Mouse (Mus musculus) heart, embryonic 14.5 days (tissue): ENCODE data around the gene Surf4. TPM values are rescaled to one million over a fixed set of nuclear protein-coding genes. Genes with fewer than 3 reads are reported as not detected.

Experiments used
- ATAC-seq: fragments of 200-750 bp; cut with Nextera tagmentation; 2 replicates; pipeline ENCODE4 v1.8.0; 2017; ENCODE audit warnings: low read depth, moderate TSS enrichment; ENCODE audit not compliant: insufficient number of reproducible peaks, insufficient read depth, low FRiP score
- H3K27ac ChIP-seq, 2 experiments: fragments of 200-500 bp in 1 of 2; fragments of 300-500 bp in 1 of 2; sonication (generic) in 1 of 2; replicated peaks in 1 of 2; 2 replicates each; pipeline ENCODE4 v1.5.1; 2012 to 2014; ENCODE audit warnings: low read depth in 2 of 2, low read length in 2 of 2, control low read depth in 1 of 2, mild to moderate bottlenecking in 1 of 2, mixed read lengths in 1 of 2; ENCODE audit not compliant: control insufficient read depth in 1 of 2, insufficient read depth in 1 of 2
- H3K27me3 ChIP-seq: fragments of 300-500 bp; sonication (generic); 2 replicates; pipeline ENCODE4 v1.6.1; 2014; ENCODE audit warnings: mild to moderate bottlenecking, low read length, control low read depth; ENCODE audit not compliant: control insufficient read depth, insufficient read depth
- H3K36me3 ChIP-seq: fragments of 300-500 bp; sonication (generic); 2 replicates; pipeline ENCODE4 v1.6.1; 2014; ENCODE audit warnings: mild to moderate bottlenecking, control low read depth, low read length, mixed read lengths; ENCODE audit not compliant: control insufficient read depth, insufficient read depth
- H3K4me1 ChIP-seq, 2 experiments: fragments of 200-500 bp in 1 of 2; fragments of 300-500 bp in 1 of 2; sonication (generic) in 1 of 2; 2 replicates each; pipeline ENCODE4 v1.6.1; 2012 to 2014; ENCODE audit warnings: low read length in 2 of 2, control low read depth in 1 of 2, mixed read lengths in 1 of 2; ENCODE audit not compliant: control insufficient read depth in 2 of 2, insufficient read depth in 2 of 2
- H3K4me2 ChIP-seq: fragments of 300-500 bp; sonication (generic); 2 replicates; pipeline ENCODE4 v1.6.1; 2014; ENCODE audit warnings: mild to moderate bottlenecking, low read length
- H3K4me3 ChIP-seq, 2 experiments: fragments of 200-500 bp in 1 of 2; fragments of 300-500 bp in 1 of 2; sonication (generic) in 1 of 2; 2 replicates each; pipeline ENCODE4 v1.5.1; 2012 to 2014; ENCODE audit warnings: low read length in 2 of 2, mild to moderate bottlenecking in 2 of 2, control low read depth in 1 of 2, low read depth in 1 of 2, moderate library complexity in 1 of 2; ENCODE audit not compliant: control insufficient read depth in 1 of 2, insufficient read depth in 1 of 2
- H3K9ac ChIP-seq: fragments of 300-500 bp; sonication (generic); 2 replicates; pipeline ENCODE4 v1.6.1; 2014; ENCODE audit warnings: mild to moderate bottlenecking, low read length
- H3K9me3 ChIP-seq: fragments of 300-500 bp; sonication (generic); 2 replicates; pipeline ENCODE4 v1.6.1; 2016; ENCODE audit warnings: low read length, control low read depth; ENCODE audit not compliant: control insufficient read depth
- WGBS: fragments of 180-500 bp; shearing (Covaris S2); extraction: QIAGEN DNeasy Blood & Tissue Kit; methylation state at CpG from one replicate; pipeline ENCODE4 v1.1.7; 2014; 5-methylcytosine and 5-hydroxymethylcytosine counted together
- polyA plus RNA-seq: library from polyadenylated mRNA; unstranded; fragments of >200 nt; fragmentation: Nextera tagmentation; extraction: Ambion mirVana; gene quantifications from 2 replicates; pipeline ENCODE4 v1.2.1, GENCODE M21; 2014

Surf4 gene
- polyA plus RNA-seq, 1 experiment from 2014 or later = 162 TPM

DNA sequence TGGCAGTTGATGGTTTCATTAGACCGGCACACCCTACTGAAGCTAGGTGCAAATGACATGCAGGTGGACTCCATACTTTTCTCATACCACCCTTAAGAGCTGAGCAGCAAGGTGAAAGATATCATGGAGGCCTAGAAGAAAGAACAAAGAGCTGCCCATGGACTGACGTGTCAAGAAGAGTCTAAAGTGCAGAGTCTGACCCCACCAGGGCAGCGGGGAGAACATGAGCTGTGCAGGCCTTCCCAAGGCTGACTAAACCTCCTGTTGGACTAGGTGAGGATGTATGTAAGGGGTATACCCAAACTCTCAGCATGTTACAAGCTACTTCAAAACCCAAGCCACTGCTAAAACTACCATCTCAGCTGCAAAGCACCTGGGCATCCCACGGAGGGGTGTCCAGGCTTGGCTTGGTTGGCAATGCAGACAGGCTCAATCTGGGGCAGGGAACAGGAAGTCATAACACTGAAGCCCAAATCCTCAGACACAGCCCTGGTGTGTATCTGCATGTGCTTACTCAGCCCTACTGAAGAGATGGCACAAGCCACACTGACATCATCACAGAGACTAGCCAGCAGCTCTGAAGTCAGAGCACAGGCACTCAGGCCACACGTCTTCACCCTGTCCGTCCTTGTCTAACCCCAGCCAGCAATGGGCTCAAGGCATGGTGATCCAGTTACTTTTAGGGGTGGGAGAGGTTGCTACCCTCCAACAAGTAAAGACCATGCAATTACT is 5.8 kb downstream of the Surf4 start:
- H3K9ac ChIP-seq = no peak overlapping the region
- H3K27me3 ChIP-seq = no peaks in the 10 kb centered on the region

DNA sequence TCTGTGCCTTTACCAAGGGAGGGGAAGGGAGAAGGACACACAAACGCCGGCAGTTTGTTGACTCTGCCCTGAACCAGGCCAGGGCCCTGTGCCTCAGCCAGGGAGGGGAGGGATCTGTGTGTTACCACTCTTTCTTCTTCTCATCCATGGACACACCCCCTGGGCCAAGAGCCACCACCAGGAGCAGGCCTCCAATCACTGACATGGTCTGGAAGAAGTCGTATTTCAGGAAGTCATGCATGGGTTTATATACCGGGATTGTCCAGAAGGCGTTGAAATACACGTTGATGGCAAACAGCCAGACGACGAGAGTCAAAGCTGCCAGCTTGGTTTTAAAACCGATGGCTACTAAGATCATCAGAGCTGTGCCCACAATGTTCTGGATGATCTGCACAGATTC is 11.9 kb downstream of the Surf4 start:
- Histone ChIP-seq H3K4me1 (peaks cover 7 to 27% of the 10 kb centered on the region in 2 experiments), H3K36me3 (peaks cover 92% of the 10 kb centered on the region), H3K9me3 (no peaks in the 10 kb centered on the region), H3K4me2 (no peak overlapping the region), H3K27ac (peak overlapping the region in 1 of 2 experiments; percentile 72; a peak in 3 of 4 replicates), H3K4me3 (no peak overlapping the region), H3K9ac (no peak overlapping the region; the same call in 1 of the 2 replicates), H3K27me3 (no peaks in the 10 kb centered on the region)
- WGBS = 32% methylated on average over 9 of the region's 9 CpGs
- peak; percentile 5; the same call in 1 of the 2 replicates for ATAC-seq

More for the DNA sequence above, 5.8 kb downstream of the Surf4 start:
- H3K9me3 ChIP-seq = no peaks in the 10 kb centered on the region
- H3K4me1 ChIP-seq = peaks cover 6 to 38% of the 10 kb centered on the region in 2 experiments
- no peak for ATAC-seq
- 83% methylated on average over 6 of the region's 6 CpGs for WGBS
- H3K27ac ChIP-seq = no peak overlapping the region
- H3K36me3 ChIP-seq = peaks cover 90% of the 10 kb centered on the region
- no peak overlapping the region for H3K4me3 ChIP-seq
- H3K4me2 ChIP-seq = no peak overlapping the region

DNA sequence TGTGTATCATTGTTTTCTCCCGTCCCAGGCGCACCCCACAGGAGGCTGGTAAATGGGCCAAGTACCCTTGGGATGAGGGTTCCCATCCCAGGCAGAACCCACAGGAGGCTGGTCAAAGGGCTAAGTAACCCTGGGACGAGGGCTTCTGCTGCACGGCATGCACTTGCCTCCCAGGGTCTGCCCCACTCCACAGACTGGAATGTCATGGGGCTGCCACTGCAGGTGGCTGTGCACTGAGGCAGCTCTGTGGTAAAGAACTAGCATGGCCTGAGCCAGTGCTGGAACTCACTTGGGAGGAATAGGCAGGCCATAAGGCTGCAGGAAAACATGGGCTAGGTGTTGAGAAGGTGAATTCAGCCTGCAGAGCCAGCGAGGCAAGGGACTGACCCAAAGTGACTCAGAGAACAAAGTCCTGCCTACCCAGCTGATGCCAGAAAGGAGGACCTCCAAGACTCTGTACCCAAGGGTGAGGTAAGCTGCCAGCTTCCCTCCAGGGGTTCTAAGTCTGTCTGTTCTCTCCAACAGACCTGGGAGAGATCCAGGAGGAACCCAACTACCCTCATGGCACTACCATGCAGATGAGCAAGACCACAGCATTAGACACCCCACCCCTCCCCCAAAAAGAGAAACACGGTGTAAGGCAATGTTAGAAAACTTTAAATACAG is 13.4 kb downstream of the Surf4 start:
- Histone ChIP-seq H3K4me2 (no peak overlapping the region), H3K27me3 (no peaks in the 10 kb centered on the region), H3K27ac (no peak overlapping the region), H3K9me3 (no peaks in the 10 kb centered on the region), H3K4me3 (no peak overlapping the region), H3K4me1 (peaks cover 12 to 33% of the 10 kb centered on the region in 2 experiments), H3K36me3 (peaks cover 77% of the 10 kb centered on the region), H3K9ac (no peak overlapping the region)
- ATAC-seq = no peak
- 82% methylated on average over 6 of the region's 6 CpGs for WGBS

DNA sequence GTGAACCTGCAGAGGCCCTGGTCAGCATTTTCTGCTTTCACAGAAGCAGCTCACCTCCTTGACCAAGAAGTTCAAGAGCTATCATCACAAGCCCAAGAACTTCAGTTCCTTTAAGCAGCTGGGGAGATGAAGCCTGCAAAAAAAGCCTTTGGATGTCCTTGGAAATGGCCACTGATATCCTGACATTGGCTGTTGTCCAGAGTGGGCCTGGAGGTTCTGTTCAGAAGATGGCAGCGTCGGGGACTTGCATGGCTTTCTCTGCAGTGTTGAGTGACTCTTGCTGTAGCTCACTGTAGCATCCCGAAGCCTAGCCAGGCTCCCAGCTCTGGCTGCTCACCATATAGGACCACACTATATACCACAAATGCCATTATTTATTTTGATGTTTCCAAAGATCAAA is 14.0 kb downstream of the Surf4 start:
- no peaks in the 10 kb centered on the region for H3K27me3 ChIP-seq
- H3K9me3 ChIP-seq = no peaks in the 10 kb centered on the region
- ATAC-seq = no peak
- peaks cover 73% of the 10 kb centered on the region for H3K36me3 ChIP-seq
- WGBS = 90% methylated on average over 3 of the region's 3 CpGs
- H3K4me1 ChIP-seq = peaks cover 13 to 37% of the 10 kb centered on the region in 2 experiments
- H3K4me3 ChIP-seq = no peak overlapping the region
- no peak overlapping the region for H3K9ac ChIP-seq
- H3K4me2 ChIP-seq = no peak overlapping the region
- H3K27ac ChIP-seq = no peak overlapping the region

DNA sequence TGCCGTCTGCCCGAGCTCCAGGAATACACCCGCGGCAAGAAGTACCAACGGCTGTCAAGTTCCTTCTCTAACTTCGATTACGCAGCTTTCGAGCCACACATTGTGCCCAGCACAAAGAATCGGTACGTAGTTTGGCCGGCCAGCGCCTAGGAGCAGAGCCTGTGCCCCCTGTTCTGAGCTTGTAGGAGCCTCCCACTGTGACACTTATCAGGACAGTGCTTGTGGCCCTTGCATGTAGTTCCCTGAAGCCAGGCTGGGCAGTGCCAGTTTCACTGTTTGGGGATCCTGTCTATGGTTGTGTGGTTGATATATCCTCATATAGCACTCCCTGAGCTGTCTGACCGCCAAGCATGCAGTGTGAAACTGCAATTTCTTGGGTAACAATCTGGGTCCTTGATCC is 17.0 kb downstream of the Surf4 start:
- peak overlapping the region; percentile 87 for H3K9ac ChIP-seq
- WGBS = 2% methylated on average over 13 of the region's 13 CpGs
- peak overlapping the region; percentile 62 to 66 for H3K27ac ChIP-seq
- H3K36me3 ChIP-seq = peaks cover 73% of the 10 kb centered on the region
- no peak for ATAC-seq
- no peaks in the 10 kb centered on the region for H3K27me3 ChIP-seq
- H3K9me3 ChIP-seq = no peaks in the 10 kb centered on the region
- H3K4me1 ChIP-seq = peaks cover 22 to 32% of the 10 kb centered on the region in 2 experiments
- peak overlapping the region; percentile 74 to 77 for H3K4me3 ChIP-seq
- H3K4me2 ChIP-seq = peak overlapping the region; percentile 98

DNA sequence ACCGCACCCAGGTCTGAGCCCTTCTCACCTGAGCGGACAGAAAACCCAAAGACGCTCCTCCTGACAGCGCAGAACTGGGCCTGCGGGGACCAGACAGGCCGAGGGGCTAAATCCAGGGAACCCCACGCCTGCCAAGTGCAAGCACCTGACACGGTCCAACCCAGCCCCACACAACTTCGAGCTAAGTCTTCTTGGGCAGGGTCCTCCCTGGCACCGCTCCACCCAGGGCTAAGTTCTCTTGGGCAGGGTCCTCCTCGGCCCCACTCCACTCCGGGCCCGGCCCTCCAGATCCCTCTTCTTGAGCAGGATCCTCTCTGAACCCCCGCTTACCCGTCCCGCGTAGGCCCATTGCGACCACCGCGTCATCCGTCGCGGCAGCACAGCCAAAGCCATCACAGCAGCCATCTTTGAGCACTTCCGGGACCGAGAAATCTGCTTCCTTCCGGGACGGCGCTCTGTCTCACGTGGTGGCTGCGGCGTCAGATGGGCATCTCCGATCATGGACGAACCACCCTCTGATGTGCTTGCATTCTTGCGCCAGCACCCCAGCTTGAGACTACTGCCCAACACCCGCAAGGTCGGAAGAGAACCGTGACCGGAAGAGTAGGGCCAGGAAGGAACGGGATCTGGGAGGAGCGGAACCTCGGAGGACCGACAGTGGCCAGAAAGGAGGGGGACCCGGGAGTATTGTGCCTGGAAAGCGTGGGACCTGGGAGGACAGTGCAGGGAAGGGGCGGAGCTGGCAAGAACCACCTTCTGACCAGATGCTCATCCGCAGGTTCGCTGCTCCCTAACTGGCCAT is 17.6 kb downstream of the Surf4 start, which contains the start of the genes Surf2 and Surf1:
TSS of gene Surf2 (plus strand) at position 441 of the 802 bp plus-strand sequence.
TSS of gene Surf1 (minus strand) at position 604 of the 802 bp plus-strand sequence.
- Histone ChIP-seq H3K36me3 (peaks cover 73% of the 10 kb centered on the region), H3K4me3 (peak within 1 kb of the TSS; percentile 74 to 77), H3K4me1 (peaks cover 24 to 34% of the 10 kb centered on the region in 2 experiments), H3K9ac (peak within 1 kb of the TSS; percentile 87), H3K27ac (peak within 1 kb of the TSS; percentile 62 to 66), H3K27me3 (no peaks in the 10 kb centered on the region), H3K9me3 (no peaks in the 10 kb centered on the region), H3K4me2 (peak within 1 kb of the TSS; percentile 98)
- ATAC-seq = peak; percentile 38
- 3% methylated on average over 46 of the region's 47 CpGs for WGBS
